Mouse (Mus musculus): ENCODE measurements around the gene Spdye4b.
A peak's percentile ranks its signal among the peaks of the same experiment; 100 is the strongest.

Spdye4b gene

GRCm38 (mm10) chr5:143220996-143221395 is 40.2 kb downstream of the Spdye4b start:
- DNase-seq (ENCODE audit: low spot score): no peak

- DNase-seq (ENCODE audit: low spot score): no peak
Observed at GRCm38 (mm10) chr5:143222287-143222686, 41.5 kb downstream of the Spdye4b start.

DNA sequence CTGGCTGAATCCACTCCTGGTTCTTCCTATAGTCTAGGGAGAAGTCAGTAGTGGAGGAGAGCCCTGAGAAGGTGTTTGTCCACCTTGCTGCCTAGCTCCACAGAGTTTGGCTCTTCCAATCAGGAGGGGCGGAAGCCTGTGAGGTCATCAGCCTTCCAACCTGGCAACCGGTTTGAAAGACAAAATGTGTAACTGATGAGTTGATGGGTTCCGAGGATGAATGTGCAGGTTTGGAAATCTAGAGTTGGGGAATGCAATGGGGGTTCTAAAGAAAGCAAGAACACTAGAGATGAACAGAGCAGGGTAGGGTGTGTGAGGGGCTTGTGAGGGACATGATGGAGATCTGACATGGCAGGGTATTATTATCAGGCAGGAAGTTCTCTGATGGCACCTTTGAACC is 46.0 kb downstream of the Spdye4b start, which contains the start of gene Spdye4a:
Gene Spdye4a (minus strand): TSS at position 101 of the 400 bp plus-strand sequence.
- DNase-seq (ENCODE audit: low spot score): no peak

- peak; percentile 70 for DNase-seq (ENCODE audit: low spot score)
Observed at GRCm38 (mm10) chr5:143235028-143235693, 54.3 kb downstream of the Spdye4b start, which contains the start of gene Zfp12. Zfp12 (plus strand) TSS chr5:143235163.

GRCm38 (mm10) chr5:143236036-143236435 is 55.2 kb downstream of the Spdye4b start:
- no peak for DNase-seq (ENCODE audit: low spot score)

GRCm38 (mm10) chr5:143244926-143245325 is 64.1 kb downstream of the Spdye4b start:
- DNase-seq (ENCODE audit: low spot score): no peak

DNA sequence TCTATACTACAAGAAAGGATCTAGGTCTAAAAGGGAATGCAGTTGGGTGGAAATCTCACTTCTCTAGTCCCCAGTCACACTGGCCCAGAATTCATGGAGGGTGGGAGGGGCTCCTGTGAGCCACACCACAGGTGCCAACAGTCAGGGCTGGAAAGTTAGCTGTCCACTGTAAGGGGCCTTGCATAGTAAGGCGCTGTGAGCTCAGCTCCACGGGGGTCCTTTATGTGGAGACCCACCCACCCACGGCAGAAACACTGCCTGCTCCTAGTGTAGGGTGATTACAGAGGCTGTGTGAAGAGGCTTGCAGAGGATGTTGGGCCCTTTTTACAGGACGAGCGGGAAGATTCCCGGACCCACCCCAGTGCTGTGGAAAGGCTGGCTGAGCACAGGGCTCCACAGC is 71.2 kb downstream of the Spdye4b start:
- DNase-seq (ENCODE audit: low spot score): no peak

DNA sequence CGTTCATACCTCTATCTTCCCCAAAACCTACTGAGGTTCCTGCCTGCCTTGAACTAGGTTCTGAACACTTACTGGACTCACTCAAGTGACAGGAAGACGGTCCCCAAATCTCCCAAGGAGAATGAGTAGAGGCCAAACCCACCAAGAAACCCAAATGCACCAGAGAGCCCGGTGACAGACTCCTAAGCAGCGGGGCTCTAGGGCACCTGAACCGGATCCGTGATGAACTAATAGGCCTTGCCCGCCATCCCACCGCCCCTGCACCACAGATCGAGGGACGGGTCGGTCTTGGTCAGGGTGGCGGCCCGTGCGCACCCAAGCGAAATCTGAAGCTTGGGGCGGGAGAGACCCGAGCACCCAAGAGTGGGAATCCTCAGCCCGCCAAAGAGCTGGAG is 72.0 kb downstream of the Spdye4b start:
- DNase-seq (ENCODE audit: low spot score): no peak

GRCm38 (mm10) chr5:143253186-143253880 is 72.5 kb downstream of the Spdye4b start:
- no peak for DNase-seq (ENCODE audit: low spot score)

DNA sequence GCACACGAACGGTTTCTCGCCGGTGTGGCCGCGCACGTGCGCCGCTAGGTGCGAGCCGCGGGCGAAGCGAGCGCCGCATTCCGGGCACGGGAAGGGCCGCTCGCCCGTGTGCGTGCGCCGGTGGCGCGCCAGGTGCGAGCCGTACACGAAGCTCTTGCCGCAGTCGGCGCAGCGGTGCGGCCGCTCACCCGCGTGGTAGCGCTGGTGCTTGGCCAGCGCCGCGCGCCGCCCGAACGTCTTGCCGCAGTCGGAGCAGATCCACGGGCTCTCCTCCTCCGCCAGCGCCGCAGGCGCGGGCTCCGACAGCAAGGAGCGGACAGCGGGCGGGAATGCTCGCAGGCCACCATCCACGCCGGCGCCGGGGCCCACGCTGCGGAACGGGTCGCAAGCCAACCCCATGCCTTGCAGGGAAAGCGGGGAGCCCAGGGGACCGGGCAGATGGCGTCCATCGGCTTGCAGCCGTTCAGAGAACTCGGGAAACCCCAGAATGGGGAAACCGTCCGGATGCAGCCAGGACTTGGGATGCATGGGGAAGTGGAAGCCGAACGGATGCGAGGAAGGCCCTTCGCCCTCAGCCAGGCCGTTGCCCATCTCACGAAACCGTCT is 73.2 kb downstream of the Spdye4b start:
- no peak for DNase-seq (ENCODE audit: low spot score)
